Mouse (Mus musculus): ENCODE measurements at regions not wholly inside any gene's neighbourhood (a gene's known extent, or its start where the extent isn't known, plus 50 kb on each side); places are given as distances from the start of the nearest gene placed in this dataset.

- no peak overlapping the region for H3K4me3 ChIP-seq (ENCODE audit: low read depth, low read length)
- H3K9me3 ChIP-seq (ENCODE audit: low read length): no peaks in the 10 kb centered on the region
- H3K27ac ChIP-seq (ENCODE audit: low read depth, low read length): no peak overlapping the region
- H3K4me1 ChIP-seq (ENCODE audit: insufficient read depth, low read length): no peaks in the 10 kb centered on the region
- H3K4me2 ChIP-seq (ENCODE audit: low read depth, low read length, poor library complexity, severe bottlenecking): no peak overlapping the region
- no peak overlapping the region for H3K9ac ChIP-seq (replicated peaks; ENCODE audit: low read length, poor library complexity, severe bottlenecking)
- DNase-seq (ENCODE audit: low spot score) (no peak), ATAC-seq (ENCODE audit: low FRiP score) (no peak)
- WGBS: 68% methylated on average over 6 of the region's 6 CpGs
- H3K27me3 ChIP-seq (ENCODE audit: insufficient read depth, low read length): no peaks in the 10 kb centered on the region
- TF ChIP-seq CTCF (IDR thresholded peaks at IDR 0.05): no peak
- H3K36me3 ChIP-seq (ENCODE audit: insufficient read depth, low read length): no peaks in the 10 kb centered on the region
Observed at GRCm38 (mm10) chr8:46400595-46400994, 70.2 kb upstream of the Acsl1 start.

DNA sequence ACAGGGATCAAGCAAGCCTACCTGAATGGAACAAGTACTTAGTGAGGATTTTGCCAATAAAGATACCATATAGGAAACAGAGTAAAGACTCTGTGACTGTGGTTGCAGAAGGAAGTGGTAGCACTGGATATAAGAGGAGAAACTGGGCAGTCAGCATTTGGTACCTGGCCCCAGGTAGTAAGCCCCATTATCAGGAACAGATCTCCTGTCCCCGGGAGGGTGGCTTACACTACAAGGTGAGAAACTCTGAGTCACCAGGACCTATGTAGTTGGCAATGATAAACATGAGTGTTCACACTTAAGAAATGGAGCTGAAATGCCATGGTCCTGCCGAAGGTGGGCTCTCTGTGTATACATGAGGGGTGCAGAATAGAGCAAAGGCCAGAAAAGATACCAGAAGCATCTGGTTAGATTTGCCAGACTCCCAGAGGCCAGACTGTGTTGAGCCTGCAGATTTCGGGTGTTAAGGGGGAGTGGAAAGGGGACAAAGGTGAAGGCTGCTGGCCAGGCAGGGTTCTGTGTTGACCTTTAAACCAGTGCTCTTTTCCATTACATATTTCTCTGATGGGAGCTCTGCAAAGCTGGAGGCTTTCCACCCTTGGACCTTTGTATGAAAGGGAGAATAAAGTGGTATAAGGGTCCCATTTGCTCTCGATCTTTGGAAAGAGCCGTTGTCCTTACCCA lies 66.8 kb upstream of the Acsl1 start:
- 87% methylated on average over 5 of the region's 5 CpGs for WGBS
- H3K27me3 ChIP-seq (ENCODE audit: insufficient read depth, low read length): no peaks in the 10 kb centered on the region
- H3K4me1 ChIP-seq (ENCODE audit: insufficient read depth, low read length): no peaks in the 10 kb centered on the region
- TF ChIP-seq CTCF (IDR thresholded peaks at IDR 0.05): no peak
- no peak overlapping the region for H3K4me2 ChIP-seq (ENCODE audit: low read depth, low read length, poor library complexity, severe bottlenecking)
- H3K9me3 ChIP-seq (ENCODE audit: low read length): no peaks in the 10 kb centered on the region
- DNase-seq (ENCODE audit: low spot score): no peak
- H3K27ac ChIP-seq (ENCODE audit: low read depth, low read length): no peak overlapping the region
- no peaks in the 10 kb centered on the region for H3K36me3 ChIP-seq (ENCODE audit: insufficient read depth, low read length)
- no peak for ATAC-seq (ENCODE audit: low FRiP score)
- no peak overlapping the region for H3K4me3 ChIP-seq (ENCODE audit: low read depth, low read length)
- H3K9ac ChIP-seq (replicated peaks; ENCODE audit: low read length, poor library complexity, severe bottlenecking): no peak overlapping the region

DNA sequence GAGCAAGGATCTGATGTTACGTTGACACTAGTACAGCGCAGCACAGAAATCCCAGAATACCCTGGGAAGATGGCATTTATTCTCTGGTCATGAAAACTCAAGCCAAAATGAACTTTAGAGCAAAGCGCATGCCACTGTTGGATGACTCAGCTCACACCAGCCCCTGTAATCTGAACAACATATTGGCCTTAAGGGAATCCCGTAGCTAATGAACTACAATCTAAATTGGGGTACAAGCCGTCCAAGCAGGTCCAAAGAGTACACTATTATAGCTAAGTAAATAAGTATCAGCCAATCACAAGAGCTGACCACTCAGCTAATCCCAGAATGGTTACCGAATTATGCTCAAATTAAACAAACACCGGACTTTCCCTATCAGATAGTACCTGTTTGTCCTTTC lies 62.0 kb upstream of the Acsl1 start:
- ATAC-seq (ENCODE audit: low FRiP score) (no peak), DNase-seq (ENCODE audit: low spot score) (no peak)
- Histone ChIP-seq H3K4me1 (ENCODE audit: insufficient read depth, low read length) (no peaks in the 10 kb centered on the region), H3K36me3 (ENCODE audit: insufficient read depth, low read length) (no peaks in the 10 kb centered on the region), H3K9me3 (ENCODE audit: low read length) (0 out of 2 replicates have a peak, but pooled peaks cover 3% of the 10 kb centered on the region), H3K4me2 (ENCODE audit: low read depth, low read length, poor library complexity, severe bottlenecking) (no peak overlapping the region), H3K4me3 (ENCODE audit: low read depth, low read length) (no peak overlapping the region), H3K9ac (replicated peaks; ENCODE audit: low read length, poor library complexity, severe bottlenecking) (no peak overlapping the region), H3K27ac (ENCODE audit: low read depth, low read length) (no peak overlapping the region), H3K27me3 (ENCODE audit: insufficient read depth, low read length) (no peaks in the 10 kb centered on the region)
- no peak for TF ChIP-seq CTCF (IDR thresholded peaks at IDR 0.05)
- WGBS: 94% methylated on average over 7 of the region's 7 CpGs

- no peak for ATAC-seq (ENCODE audit: low FRiP score)
- H3K9ac ChIP-seq (replicated peaks; ENCODE audit: low read length, poor library complexity, severe bottlenecking): no peak overlapping the region
- WGBS: 55% methylated on average over 2 of the region's 2 CpGs
- no peaks in the 10 kb centered on the region for H3K4me1 ChIP-seq (ENCODE audit: insufficient read depth, low read length)
- 0 out of 2 replicates have a peak, but pooled peaks cover 3% of the 10 kb centered on the region for H3K9me3 ChIP-seq (ENCODE audit: low read length)
- H3K4me2 ChIP-seq (ENCODE audit: low read depth, low read length, poor library complexity, severe bottlenecking): no peak overlapping the region
- H3K4me3 ChIP-seq (ENCODE audit: low read depth, low read length): no peak overlapping the region
- no peak for DNase-seq (ENCODE audit: low spot score)
- no peak overlapping the region for H3K27ac ChIP-seq (ENCODE audit: low read depth, low read length)
- no peak for TF ChIP-seq CTCF (IDR thresholded peaks at IDR 0.05)
- no peaks in the 10 kb centered on the region for H3K27me3 ChIP-seq (ENCODE audit: insufficient read depth, low read length)
- no peaks in the 10 kb centered on the region for H3K36me3 ChIP-seq (ENCODE audit: insufficient read depth, low read length)
Observed at GRCm38 (mm10) chr8:46409296-46409695, 61.5 kb upstream of the Acsl1 start.

- WGBS: 83% methylated on average over 11 of the region's 11 CpGs
- Histone ChIP-seq H3K27me3 (ENCODE audit: insufficient read depth, low read length) (no peaks in the 10 kb centered on the region), H3K4me1 (ENCODE audit: insufficient read depth, low read length) (no peaks in the 10 kb centered on the region), H3K27ac (ENCODE audit: low read depth, low read length) (no peak overlapping the region), H3K4me3 (ENCODE audit: low read depth, low read length) (no peak overlapping the region), H3K36me3 (ENCODE audit: insufficient read depth, low read length) (no peaks in the 10 kb centered on the region), H3K4me2 (ENCODE audit: low read depth, low read length, poor library complexity, severe bottlenecking) (no peak overlapping the region), H3K9me3 (ENCODE audit: low read length) (0 out of 2 replicates have a peak, but pooled peaks cover 3% of the 10 kb centered on the region), H3K9ac (replicated peaks; ENCODE audit: low read length, poor library complexity, severe bottlenecking) (no peak overlapping the region)
- TF ChIP-seq CTCF (IDR thresholded peaks at IDR 0.05): no peak
- DNase-seq (ENCODE audit: low spot score) (no peak), ATAC-seq (ENCODE audit: low FRiP score) (no peak)
Observed at GRCm38 (mm10) chr8:46411877-46412625, 58.8 kb upstream of the Acsl1 start.

DNA sequence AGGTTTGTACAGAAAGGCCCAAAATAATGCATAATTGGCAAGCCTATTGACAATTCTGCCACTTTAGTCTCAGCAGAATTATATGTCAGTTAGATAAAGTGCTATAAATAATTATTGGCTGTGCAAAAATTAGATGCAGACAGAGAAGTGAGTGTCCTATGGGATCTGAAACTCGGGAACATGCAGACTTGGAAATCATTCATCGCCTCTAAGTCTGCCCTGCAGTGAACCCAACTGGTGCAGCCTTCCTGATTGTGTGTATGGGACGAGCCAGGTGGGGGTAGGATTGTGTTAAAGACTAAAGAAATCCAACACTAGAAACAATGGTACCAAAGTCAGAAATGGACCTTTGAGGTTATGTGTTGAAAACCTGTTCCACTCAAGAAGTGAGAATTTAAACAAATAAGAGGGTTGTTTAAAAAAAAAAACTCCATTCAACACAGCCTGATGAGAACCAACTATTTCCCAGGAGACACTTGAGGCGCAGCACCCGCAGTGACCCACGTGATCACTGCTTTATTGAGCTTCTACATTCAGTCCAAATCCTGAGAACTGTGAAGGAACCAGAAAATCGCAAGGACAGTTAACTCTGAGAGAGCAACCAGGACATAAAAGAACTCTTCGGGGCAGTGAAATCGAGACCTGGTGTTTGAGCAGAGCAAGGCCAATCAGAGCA lies 57.4 kb upstream of the Acsl1 start:
- Histone ChIP-seq H3K4me3 (ENCODE audit: low read depth, low read length) (no peak overlapping the region), H3K9ac (replicated peaks; ENCODE audit: low read length, poor library complexity, severe bottlenecking) (no peak overlapping the region), H3K36me3 (ENCODE audit: insufficient read depth, low read length) (no peaks in the 10 kb centered on the region), H3K27ac (ENCODE audit: low read depth, low read length) (no peak overlapping the region), H3K9me3 (ENCODE audit: low read length) (0 out of 2 replicates have a peak, but pooled peaks cover 3% of the 10 kb centered on the region), H3K4me2 (ENCODE audit: low read depth, low read length, poor library complexity, severe bottlenecking) (no peak overlapping the region), H3K27me3 (ENCODE audit: insufficient read depth, low read length) (no peaks in the 10 kb centered on the region), H3K4me1 (ENCODE audit: insufficient read depth, low read length) (no peaks in the 10 kb centered on the region)
- WGBS: 72% methylated on average over 9 of the region's 9 CpGs
- TF ChIP-seq CTCF (IDR thresholded peaks at IDR 0.05): no peak
- DNase-seq (ENCODE audit: low spot score): no peak
- ATAC-seq (ENCODE audit: low FRiP score): no peak
